Mouse (Mus musculus) midbrain, embryonic 16.5 days (tissue): ENCODE results near the gene Rab1a. TPM values are rescaled to one million over a fixed set of nuclear protein-coding genes. Genes with fewer than 3 reads are reported as not detected.
"Not testable (repeated sequence)": the region's sequence is repeated elsewhere in the genome, so short reads cannot be mapped to it uniquely, and the experiment has no call there.

Experiments used
- ATAC-seq: fragments of 200-750 bp; cut with Nextera tagmentation; 2 replicates; pipeline ENCODE4 v1.8.0; 2017; ENCODE audit warnings: moderate TSS enrichment
- H3K27ac ChIP-seq: fragments of 300-500 bp; sonication (generic); 2 replicates; pipeline ENCODE4 v1.5.1; 2014; ENCODE audit warnings: mild to moderate bottlenecking, low read length, mixed read lengths
- H3K27me3 ChIP-seq: fragments of 300-500 bp; sonication (generic); 2 replicates; pipeline ENCODE4 v1.6.1; 2014; ENCODE audit warnings: low read depth, low read length, mixed read lengths; ENCODE audit not compliant: control insufficient read depth, insufficient read depth
- H3K36me3 ChIP-seq: fragments of 300-500 bp; sonication (generic); 2 replicates; pipeline ENCODE4 v1.6.1; 2014; ENCODE audit warnings: mild to moderate bottlenecking, low read length, moderate library complexity, mixed read lengths; ENCODE audit not compliant: control insufficient read depth, insufficient read depth
- H3K4me1 ChIP-seq: fragments of 300-500 bp; sonication (generic); 2 replicates; pipeline ENCODE4 v1.6.1; 2014; ENCODE audit warnings: mild to moderate bottlenecking, low read length, mixed read lengths; ENCODE audit not compliant: control insufficient read depth, insufficient read depth
- H3K4me2 ChIP-seq: fragments of 300-500 bp; sonication (generic); 2 replicates; pipeline ENCODE4 v1.6.1; 2014; ENCODE audit warnings: mild to moderate bottlenecking, low read length, mixed read lengths
- H3K4me3 ChIP-seq: fragments of 300-500 bp; sonication (generic); 2 replicates; pipeline ENCODE4 v1.5.1; 2014; ENCODE audit warnings: low read depth, mild to moderate bottlenecking, low read length, moderate library complexity, mixed read lengths
- H3K9ac ChIP-seq: fragments of 300-500 bp; sonication (generic); 2 replicates; pipeline ENCODE4 v1.6.1; 2014; ENCODE audit warnings: low read depth, low read length, mixed read lengths
- H3K9me3 ChIP-seq: fragments of 300-500 bp; sonication (generic); replicated peaks from 2 replicates; pipeline ENCODE4 v1.6.1; 2014; ENCODE audit warnings: mild to moderate bottlenecking, low read length, mixed read lengths; ENCODE audit not compliant: control insufficient read depth, poor library complexity, severe bottlenecking
- WGBS: fragments of 180-500 bp; shearing (Covaris S2); extraction: QIAGEN DNeasy Blood & Tissue Kit; methylation state at CpG from one replicate; pipeline ENCODE4 v1.1.7; 2014; 5-methylcytosine and 5-hydroxymethylcytosine counted together
- polyA plus RNA-seq: library from polyadenylated mRNA; unstranded; fragments of >200 nt; fragmentation: Nextera tagmentation; extraction: Ambion mirVana; gene quantifications from 2 replicates; pipeline ENCODE4 v1.2.1, GENCODE M21; 2015

Rab1a gene
- polyA plus RNA-seq = 313 and 318 TPM in 2 replicates

- Histone ChIP-seq H3K9ac (peak within 1 kb of the TSS; percentile 96), H3K4me1 (peaks cover 30% of the 10 kb centered on the region), H3K36me3 (no peaks in the 10 kb centered on the region), H3K27me3 (no peaks in the 10 kb centered on the region), H3K27ac (peak within 1 kb of the TSS; percentile 97), H3K4me2 (peak within 1 kb of the TSS; percentile 84), H3K4me3 (peak within 1 kb of the TSS; percentile 98), H3K9me3 (no peaks in the 10 kb centered on the region)
- WGBS = under 1% methylated on average over 45 of the region's 54 CpGs
- peak; percentile 99 for ATAC-seq
These were observed at the start of gene Rab1a for GRCm38 (mm10) chr11:20200713-20201575. TSS of gene Rab1a (plus strand) at chr11:20201432.

- H3K36me3 ChIP-seq = no peaks in the 10 kb centered on the region
- H3K27me3 ChIP-seq = no peaks in the 10 kb centered on the region
- no peak overlapping the region for H3K27ac ChIP-seq
- no peak overlapping the region for H3K4me2 ChIP-seq
- 87% methylated on average over 4 of the region's 4 CpGs for WGBS
- no peak overlapping the region for H3K9ac ChIP-seq
- H3K4me3 ChIP-seq = no peak overlapping the region
- no peaks in the 10 kb centered on the region for H3K4me1 ChIP-seq
- no peaks in the 10 kb centered on the region for H3K9me3 ChIP-seq
- no peak for ATAC-seq
These were observed 48.9 kb upstream of the Rab1a start for GRCm38 (mm10) chr11:20152107-20152901.

GRCm38 (mm10) chr11:20153542-20153941, 47.7 kb upstream of the Rab1a start:
- WGBS = 87% methylated on average over 5 of the region's 5 CpGs
- H3K27me3 ChIP-seq = not testable (repeated sequence)

GRCm38 (mm10) chr11:20158879-20159278, 42.4 kb upstream of the Rab1a start:
- Histone ChIP-seq H3K4me1 (no peaks in the 10 kb centered on the region), H3K4me2 (no peak overlapping the region), H3K27ac (no peak overlapping the region), H3K9me3 (no peaks in the 10 kb centered on the region), H3K36me3 (no peaks in the 10 kb centered on the region), H3K27me3 (no peaks in the 10 kb centered on the region), H3K4me3 (no peak overlapping the region), H3K9ac (no peak overlapping the region)
- no peak for ATAC-seq

More at GRCm38 (mm10) chr11:20153542-20153941, 47.7 kb upstream of the Rab1a start:
- H3K9me3 ChIP-seq, H3K4me2 ChIP-seq, H3K4me3 ChIP-seq, H3K27ac ChIP-seq, H3K4me1 ChIP-seq, H3K36me3 ChIP-seq, H3K9ac ChIP-seq, ATAC-seq: not testable (repeated sequence)

GRCm38 (mm10) chr11:20164979-20165867, 36.0 kb upstream of the Rab1a start:
- H3K9ac ChIP-seq = no peak overlapping the region
- H3K36me3 ChIP-seq = no peaks in the 10 kb centered on the region
- no peak overlapping the region for H3K4me3 ChIP-seq
- no peak for ATAC-seq
- 53% methylated on average over 4 of the region's 4 CpGs for WGBS
- H3K27me3 ChIP-seq = no peaks in the 10 kb centered on the region
- no peaks in the 10 kb centered on the region for H3K9me3 ChIP-seq
- H3K4me2 ChIP-seq = no peak overlapping the region
- no peaks in the 10 kb centered on the region for H3K4me1 ChIP-seq
- H3K27ac ChIP-seq = no peak overlapping the region

- no peaks in the 10 kb centered on the region for H3K27me3 ChIP-seq
- H3K4me3 ChIP-seq = no peak overlapping the region
- H3K27ac ChIP-seq = no peak overlapping the region
- H3K4me2 ChIP-seq = no peak overlapping the region
- no peak for ATAC-seq
- no peaks in the 10 kb centered on the region for H3K9me3 ChIP-seq
- no peak overlapping the region for H3K9ac ChIP-seq
- no peaks in the 10 kb centered on the region for H3K4me1 ChIP-seq
- H3K36me3 ChIP-seq = no peaks in the 10 kb centered on the region
- WGBS = 95% methylated on average over 4 of the region's 4 CpGs
These were observed 35.2 kb upstream of the Rab1a start for GRCm38 (mm10) chr11:20165991-20166390.

GRCm38 (mm10) chr11:20166476-20166875, 34.8 kb upstream of the Rab1a start:
- H3K4me2 ChIP-seq, H3K4me1 ChIP-seq, ATAC-seq, H3K36me3 ChIP-seq, H3K27me3 ChIP-seq, H3K9me3 ChIP-seq, H3K4me3 ChIP-seq, H3K9ac ChIP-seq, H3K27ac ChIP-seq: not testable (repeated sequence)
- WGBS = 89% methylated on average over 6 of the region's 6 CpGs

- Histone ChIP-seq H3K4me3 (no peak overlapping the region), H3K9ac (no peak overlapping the region), H3K4me2 (no peak overlapping the region), H3K4me1 (no peaks in the 10 kb centered on the region), H3K36me3 (no peaks in the 10 kb centered on the region), H3K9me3 (no peaks in the 10 kb centered on the region), H3K27me3 (no peaks in the 10 kb centered on the region), H3K27ac (no peak overlapping the region)
- WGBS = 91% methylated on average over 11 of the region's 11 CpGs
- no peak for ATAC-seq
These were observed 32.3 kb upstream of the Rab1a start for GRCm38 (mm10) chr11:20168972-20169371.
